Mouse (Mus musculus) erythroblast, embryonic 14.5 days (primary cell): ENCODE results near the gene Myo1a.

Experiments used
- GATA1 ChIP-seq: IDR thresholded peaks from 2 replicates; pipeline ENCODE4 v1.6.1; 2012; ENCODE audit warnings: low read length, inconsistent platforms, mixed read lengths
- TAL1 ChIP-seq: IDR thresholded peaks from 3 replicates; pipeline ENCODE4 v1.6.1; 2012; ENCODE audit warnings: low read length, inconsistent platforms, mixed read lengths

DNA sequence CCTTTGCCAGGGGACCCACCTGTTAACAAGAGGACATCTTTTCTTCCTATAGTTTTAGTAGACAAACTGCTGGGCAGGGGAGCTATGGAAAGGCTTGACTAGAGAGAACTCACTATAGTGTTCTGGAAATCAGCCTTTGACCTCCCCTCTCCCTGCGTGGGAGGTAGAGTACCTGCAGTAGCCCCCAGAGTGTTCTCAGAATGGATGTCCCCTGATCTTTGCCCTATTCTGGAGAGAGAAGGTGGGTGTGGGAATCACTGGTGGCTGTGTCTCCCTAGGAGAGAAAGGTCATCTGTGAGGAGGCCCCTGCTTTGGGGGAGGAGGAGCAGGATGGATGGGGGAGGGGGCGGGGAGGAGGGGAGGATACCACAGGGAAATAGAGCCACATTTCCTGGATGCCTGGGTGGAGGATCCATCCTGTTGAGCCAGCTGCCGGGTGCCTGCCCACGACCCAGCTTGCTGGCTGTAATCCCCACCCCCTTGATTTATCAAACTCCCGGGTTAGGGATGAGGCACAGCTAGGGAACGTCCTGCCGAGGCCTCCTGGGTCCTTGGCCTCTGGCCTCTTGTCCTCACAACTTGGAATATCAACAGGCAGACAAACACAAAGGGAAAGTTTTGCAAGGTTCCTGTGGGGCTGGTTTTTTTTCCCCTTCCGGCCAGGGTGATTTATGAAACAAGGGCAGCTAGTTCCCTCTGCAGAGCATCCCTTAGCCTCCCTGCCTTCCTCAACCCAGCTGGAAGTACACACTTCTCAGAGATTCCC lies 44.1 kb downstream of the Myo1a start:
- no peak for TF ChIP-seq TAL1
- no peak for TF ChIP-seq GATA1
